Mouse (Mus musculus): ENCODE data around the gene Slc7a15.

DNA sequence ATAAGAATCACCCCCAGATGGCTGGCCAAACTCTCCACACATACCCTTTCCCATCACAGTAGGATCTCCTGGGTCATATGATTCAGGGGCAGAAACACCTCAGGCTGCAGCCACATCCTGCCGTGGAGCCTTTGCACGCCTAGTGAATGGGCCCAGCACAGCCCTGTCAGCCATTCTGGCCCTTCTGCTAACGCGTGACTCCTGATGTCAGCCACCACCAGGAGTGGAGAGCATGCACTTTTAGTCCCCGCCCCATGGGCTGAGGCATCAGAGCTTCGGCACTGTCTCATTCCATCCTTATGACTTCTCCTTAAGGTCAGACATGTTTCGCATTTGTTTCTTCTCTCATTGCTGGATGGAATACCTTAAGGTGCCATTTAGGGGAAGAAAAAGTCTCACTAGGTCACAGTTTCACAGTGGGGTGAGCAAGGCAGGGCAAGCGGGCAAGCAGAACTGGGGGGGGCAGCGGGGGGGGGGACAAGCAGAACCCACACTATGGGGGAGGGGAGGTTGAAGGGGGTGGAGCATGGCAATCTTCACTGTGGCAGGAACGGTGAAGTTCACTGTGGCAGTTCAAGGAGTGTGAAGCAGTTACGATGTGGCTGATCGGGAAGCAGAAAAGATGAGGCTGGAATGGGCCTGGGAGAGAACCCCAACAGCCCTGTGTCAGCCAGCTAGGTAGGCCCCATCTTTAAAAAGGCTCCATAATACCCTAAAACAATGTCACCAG lies 79.3 kb downstream of the Slc7a15 start:
- TF ChIP-seq POLR2A (IDR thresholded peaks at IDR 0.05; ENCODE audit: insufficient read length, low read depth) (no peak), MAX (IDR thresholded peaks at IDR 0.05; ENCODE audit: low read depth) (no peak), TCF12 (IDR thresholded peaks at IDR 0.05; ENCODE audit: insufficient read depth, poor library complexity, severe bottlenecking) (no peak)

Data from myocyte (in vitro differentiated cells).